Mouse (Mus musculus) activated CD4-positive, CD25-positive, alpha-beta regulatory T cell (primary cell): ENCODE data around the gene Mrps10. TPM values are rescaled to one million over a fixed set of nuclear protein-coding genes. Genes with fewer than 3 reads are reported as not detected.

Experiments used
- polyA plus RNA-seq, 2 experiments: library from polyadenylated mRNA; unstranded; fragments of 100-300 nt; shearing (Covaris generic); gene quantifications; one replicate each; pipeline ENCODE4 v1.2.1; 2017

Mrps10 gene
- polyA plus RNA-seq, result 10 to 100 TPM; 34.3 to 54.0 TPM

GRCm38 (mm10) chr17:47368401-47369086 is at the start of gene Mrps10:
TSS of gene Mrps10 (plus strand) at chr17:47368887.

GRCm38 (mm10) chr17:47385145-47385544 is 16.5 kb downstream of the Mrps10 start, which contains the start of gene Guca1b:
TSS of gene Guca1b (plus strand) at chr17:47385393.

GRCm38 (mm10) chr17:47400451-47400850 is 31.8 kb downstream of the Mrps10 start, which contains the start of gene Guca1a:
TSS of gene Guca1a (minus strand) at chr17:47400584.

Other genes starting within 250 kb of the Mrps10 start
- gene Guca1b, start 16.5 kb downstream of the Mrps10 start, polyA plus RNA-seq, result 1 to 10 TPM in 1 of 2 experiments, under 1 TPM in 1; 0.85 to 1.1 TPM
- not detected for gene Guca1a, start 31.7 kb downstream of the Mrps10 start, polyA plus RNA-seq
- gene AI661453, start 67.7 kb downstream of the Mrps10 start, polyA plus RNA-seq, result not detected
- gene 1700001C19Rik, start 68.5 kb downstream of the Mrps10 start, polyA plus RNA-seq, result under 1 TPM in 1 of 2 experiments, not detected in 1; 0.36 TPM
- 10 to 100 TPM; 47.3 to 53.6 TPM for gene Taf8, start 133.4 kb downstream of the Mrps10 start, polyA plus RNA-seq
- 100 to 1,000 TPM; 323 to 337 TPM for gene Ccnd3, start 136.2 kb downstream of the Mrps10 start, polyA plus RNA-seq
- 10 to 100 TPM; 11.5 to 15.4 TPM for gene Bysl, start 242.6 kb downstream of the Mrps10 start, polyA plus RNA-seq
- 10 to 100 TPM; 27.6 to 37.3 TPM for gene Med20, start 242.7 kb downstream of the Mrps10 start, polyA plus RNA-seq
- 1 to 10 TPM; 1.7 to 2.2 TPM for gene Gm20517, start 242.7 kb downstream of the Mrps10 start, polyA plus RNA-seq